Mouse (Mus musculus): ENCODE measurements around the gene Wapl. TPM values are rescaled to one million over a fixed set of nuclear protein-coding genes. Genes with fewer than 3 reads are reported as not detected.

Gene Wapl
- total RNA-seq, 2 experiments from 2014 or later, result 46.0 to 46.5 TPM

DNA sequence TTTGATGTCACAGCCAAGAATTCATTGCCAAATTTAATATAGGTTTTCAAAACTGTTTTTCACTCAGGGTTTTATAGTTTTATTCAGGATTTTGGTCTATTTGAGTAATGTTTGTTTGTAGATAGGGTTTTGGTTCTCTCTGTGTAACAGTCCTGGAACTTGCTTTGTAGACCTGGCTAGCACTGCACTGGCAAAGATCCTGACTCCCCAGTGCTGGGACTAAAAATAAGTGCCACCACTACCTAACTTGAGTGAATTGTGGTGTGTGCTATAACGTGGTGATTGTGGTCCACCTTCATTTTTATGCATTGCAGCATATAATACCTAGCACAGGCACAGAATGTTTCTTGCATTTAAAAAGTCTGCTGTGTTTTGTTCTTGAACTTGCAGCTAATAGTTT is 23.6 kb downstream of the Wapl start:
- no peak for DNase-seq

DNA sequence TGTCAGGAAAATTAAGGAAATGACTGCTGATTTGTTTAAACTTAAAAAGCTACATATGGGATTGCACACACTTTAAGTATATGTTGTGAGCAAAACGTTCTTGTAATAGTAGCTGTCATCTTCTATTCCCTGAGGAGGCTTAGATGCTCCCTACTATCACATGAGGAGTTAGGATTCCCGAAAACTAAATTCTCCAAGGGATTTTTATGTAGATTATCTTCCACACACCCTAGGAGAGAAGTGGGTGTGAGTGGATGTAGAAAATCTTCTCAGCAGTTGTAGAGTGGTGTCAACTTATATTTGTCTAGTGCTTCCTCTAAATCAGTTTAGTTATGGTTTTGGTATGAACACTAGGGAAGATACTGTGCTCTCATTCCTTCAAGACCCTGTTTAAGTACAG is 36.5 kb downstream of the Wapl start:
- DNase-seq, result no peak

DNA sequence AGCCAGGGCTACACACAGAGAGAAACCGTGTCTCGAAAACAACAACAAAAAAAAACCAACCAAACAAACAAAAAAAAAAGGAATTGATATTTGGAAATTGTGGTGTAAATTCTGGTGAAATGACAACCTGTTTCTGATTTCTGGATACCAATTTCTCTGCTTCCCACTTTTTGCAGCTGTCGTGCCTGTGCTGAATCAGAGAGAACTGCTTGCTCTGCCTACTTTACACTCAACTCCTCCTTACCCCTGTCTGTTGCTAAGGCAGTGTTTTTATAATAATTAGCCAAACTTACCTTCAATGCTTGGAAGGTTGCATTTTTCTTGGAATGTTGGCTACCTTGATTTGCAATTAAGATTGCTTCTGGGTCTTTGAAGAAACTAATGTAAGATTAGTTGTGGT is 38.3 kb downstream of the Wapl start:
- no peak for DNase-seq

DNA sequence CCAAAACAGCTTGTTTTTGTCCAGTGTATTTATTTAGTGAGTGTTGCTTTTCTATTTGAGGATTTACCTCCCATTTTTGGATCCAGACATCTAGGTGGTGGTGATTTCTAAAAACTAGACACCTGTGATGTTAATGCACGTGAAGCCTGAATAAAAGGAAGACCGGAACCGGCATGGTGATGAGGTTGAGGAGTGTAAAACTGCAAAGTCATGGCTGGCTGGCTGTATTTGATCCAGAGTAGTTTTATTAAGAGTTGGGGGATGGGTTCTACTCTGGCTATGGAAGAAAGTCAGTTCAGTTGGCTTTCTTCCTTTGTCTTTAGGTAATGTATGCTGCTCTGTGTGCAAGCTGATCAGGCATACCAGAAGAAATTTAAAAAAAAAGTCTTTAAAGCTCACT is 39.1 kb downstream of the Wapl start:
- no peak for DNase-seq

DNA sequence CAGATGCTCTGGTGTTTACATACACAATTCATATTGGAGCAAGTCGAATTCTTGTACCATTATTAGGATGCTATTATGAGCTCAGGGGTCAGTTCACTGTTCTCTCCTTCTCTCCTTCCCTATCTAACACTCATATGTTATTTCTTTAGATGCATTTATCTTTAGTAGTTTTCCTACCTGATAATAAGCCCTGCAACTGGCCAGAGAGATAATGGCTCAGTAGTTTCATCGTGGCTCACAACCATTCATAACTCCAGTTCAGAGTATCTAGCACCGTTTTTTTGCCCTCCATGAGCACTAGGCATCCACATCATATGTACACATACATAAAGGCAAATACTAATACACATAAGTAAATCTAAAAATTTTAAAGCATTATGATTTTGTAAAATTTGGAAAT is 44.4 kb downstream of the Wapl start:
- no peak for DNase-seq

DNA sequence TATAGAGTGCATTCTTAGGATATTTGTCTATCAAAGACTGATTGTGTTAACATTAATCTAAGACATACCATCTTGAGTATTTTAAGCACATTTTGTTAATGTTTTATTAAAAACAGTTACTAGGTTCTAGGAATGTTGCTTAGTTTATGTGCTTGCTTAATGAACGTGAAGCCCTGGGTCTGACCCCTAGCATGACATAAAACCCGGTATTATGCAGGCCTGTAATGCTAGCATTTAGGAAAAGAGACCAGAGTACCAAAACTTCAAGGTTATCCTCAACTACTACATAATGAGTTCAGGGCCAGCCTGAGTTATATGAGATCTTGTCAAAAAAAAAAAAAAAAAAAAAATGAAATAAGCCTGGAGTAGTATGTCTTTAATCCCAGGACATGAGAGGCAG is 54.0 kb downstream of the Wapl start:
- DNase-seq, result no peak

DNA sequence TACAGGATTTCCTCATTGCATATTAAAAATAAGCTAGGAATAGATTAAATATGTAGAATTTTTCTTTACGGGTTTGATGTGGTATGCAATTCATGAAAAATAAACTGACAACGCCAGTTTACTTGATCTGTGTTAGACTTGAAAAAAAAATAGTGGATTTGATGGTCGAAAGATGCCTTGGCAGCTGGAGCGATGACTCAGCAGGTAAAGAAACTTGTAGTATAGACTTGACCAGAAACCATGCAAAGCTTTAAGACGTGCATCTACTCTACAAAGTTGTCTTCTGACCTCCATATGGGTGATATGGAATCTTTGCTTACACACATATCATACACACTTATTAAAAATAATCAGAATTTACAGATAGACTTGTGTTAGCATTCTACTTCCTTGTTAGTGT is 61.7 kb downstream of the Wapl start:
- DNase-seq, result no peak

DNA sequence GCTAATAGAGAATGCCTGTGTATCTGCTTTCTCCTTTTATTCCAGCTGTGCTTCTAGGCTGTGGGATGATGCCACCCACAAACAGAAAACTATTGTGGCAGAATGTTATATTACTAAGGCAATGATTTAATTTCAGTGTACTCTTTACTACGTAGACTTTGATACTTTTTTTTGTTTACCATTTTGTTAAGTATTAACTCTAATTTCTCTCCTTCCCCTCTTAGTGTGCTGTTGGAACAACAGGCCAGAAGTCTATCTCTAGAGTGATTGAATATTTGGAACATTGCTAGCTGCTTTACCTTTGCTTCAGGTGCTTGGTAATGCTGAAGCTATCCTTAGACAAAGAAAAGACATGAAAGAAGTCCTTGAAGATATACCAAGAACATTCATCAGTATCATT is 71.7 kb downstream of the Wapl start:
- no peak for DNase-seq

DNA sequence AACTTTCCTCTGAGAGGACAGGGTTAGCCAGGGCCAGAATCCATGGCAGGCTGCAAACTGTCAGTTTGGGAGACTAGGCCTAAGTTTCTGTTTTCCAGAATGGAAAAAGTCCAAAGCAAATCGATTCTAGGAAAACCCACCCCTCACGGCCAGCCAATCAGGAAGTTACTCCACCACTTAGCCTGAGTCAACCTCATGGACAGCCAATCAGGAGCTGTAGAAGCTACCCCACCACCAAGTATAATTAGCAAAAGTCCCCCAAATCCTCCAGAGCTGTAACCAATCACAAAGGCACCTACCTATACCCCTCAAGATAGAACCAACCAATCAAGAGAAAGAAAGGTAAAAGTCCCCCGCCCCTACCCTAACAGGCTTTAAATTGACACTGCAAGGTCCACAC is 82.0 kb downstream of the Wapl start:
- DNase-seq, result no peak

DNA sequence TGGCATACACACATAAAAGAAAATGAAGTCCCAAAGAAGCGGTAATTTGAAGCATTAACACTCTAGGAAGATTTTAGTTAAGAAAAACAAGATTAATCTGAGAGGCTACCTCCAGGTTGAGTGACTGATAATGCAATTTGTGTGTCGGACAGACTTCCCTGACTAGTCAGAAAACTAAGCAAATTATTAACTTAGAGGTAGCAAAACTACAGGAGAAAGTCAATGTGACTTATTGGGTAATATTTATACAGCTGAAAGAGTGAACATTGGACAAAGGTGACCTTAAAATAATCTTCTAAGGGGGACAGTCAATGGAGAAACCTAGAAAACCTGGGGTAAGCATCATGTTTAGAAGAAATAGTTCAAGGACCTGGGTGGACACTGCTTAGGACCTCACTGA is 86.2 kb downstream of the Wapl start:
- DNase-seq, result no peak

DNA sequence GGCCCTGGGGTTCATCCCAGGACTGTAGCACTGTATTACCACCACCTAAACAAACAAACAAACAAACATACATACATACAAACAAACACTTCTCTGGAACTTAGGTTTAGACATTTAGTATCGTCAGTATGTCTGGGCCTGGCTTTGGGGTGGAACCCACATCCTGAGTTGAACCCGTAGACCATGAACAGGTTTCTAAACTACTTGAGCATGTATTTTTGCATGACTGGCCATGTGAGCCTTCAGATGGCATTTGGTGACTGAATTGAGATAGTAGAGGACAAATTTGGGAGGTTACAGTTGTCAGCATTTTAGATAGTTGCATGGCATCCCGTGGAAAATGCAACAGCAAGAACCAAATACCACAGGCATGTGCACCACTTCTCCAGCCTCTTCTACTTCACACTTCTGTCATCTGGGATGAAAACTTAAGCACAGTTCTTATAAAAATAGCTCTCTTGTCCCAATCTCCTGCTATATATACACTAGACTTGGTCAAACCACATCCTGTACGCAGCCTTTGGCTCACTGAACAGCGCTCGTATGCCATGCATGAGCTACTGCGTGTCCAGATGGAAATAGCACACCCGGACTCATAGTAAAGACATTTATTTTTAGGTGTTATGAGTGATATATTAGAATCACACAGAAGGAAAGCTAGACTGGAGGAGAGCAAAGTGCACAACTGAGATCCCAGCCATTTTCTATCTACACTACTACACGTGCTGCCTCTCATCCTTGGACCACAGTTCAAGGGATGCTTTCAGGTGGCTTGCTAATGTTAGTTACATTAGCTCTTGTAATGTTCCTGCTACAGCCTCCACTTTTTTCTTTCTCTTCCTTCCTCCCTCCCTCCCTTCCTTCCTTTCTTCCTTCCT is 87.6 kb downstream of the Wapl start:
- no peak for DNase-seq

DNA sequence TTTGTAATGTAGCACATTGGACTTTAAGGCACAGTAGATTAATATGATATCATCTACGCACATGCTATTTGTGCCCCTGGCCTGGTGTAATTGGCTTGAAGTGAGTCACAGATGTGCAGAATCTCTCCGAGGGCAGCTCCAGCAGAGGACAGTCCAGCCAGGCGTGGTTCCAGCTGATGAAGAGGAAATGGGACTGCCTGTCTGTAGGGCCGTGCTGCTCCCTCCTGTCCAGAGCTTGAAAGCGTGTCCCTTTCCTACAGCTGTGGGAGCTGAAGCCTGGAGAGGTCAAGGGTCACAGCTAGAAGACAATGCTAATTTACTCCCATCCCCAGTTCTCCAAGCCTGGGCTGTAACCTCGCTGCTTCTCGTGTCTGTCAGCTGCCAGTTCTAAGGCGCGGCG is 89.0 kb downstream of the Wapl start:
- DNase-seq, result no peak

DNA sequence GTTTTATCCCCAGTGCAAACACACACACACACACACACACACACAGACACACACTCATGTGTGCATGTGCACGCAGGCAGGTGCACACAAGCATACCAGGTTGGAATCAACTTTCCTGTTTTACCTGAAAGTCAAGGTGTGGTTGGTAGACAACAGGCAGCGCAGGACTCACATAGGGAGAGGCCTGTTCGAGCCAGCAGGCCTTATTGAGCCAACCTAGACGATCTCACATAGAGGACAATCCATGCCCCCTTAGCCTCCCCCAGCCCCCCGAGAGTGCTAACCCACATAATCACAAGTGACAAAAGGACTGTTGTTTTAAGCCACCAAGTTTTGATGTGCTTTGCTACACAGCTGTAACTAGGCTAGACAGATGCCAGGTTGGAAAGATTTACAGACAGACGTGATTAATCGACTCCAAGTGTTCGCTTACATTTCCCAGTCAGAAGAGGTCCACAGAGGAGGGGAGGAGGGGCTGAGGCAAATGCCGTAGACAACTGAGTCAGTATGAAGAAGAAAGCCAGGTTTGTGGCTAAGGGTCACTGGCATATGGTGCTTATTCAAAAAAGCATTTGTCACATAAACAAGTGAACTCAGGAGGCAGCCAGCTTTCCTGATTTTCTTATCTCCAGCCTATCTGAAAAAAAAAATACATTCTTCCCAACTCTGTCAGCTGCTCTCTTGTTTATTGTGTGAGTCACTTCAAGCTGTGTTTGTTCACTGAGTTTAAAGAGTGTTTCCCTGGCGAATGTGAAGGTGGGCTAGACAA is 90.2 kb downstream of the Wapl start:
- no peak for DNase-seq

DNA sequence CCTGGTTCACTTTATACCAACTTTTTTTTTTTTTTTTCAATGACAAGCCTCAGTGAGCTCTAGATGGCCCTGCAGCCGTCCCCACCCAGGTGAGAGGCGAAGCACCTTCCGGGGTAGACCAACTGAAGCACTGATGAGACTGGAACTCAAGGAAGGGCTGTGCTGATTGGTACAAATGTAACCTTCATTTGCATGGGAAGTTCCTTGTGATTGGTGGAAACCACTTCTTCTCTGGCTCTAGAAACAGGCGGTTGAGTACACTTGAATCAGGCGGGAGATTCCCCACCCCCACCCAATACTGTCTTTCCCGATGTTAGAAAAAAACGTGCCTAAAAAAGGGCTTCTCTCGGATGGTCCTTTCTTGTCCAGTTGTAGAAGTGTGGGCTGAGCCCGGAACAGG is 91.2 kb downstream of the Wapl start:
- DNase-seq, result no peak

DNA sequence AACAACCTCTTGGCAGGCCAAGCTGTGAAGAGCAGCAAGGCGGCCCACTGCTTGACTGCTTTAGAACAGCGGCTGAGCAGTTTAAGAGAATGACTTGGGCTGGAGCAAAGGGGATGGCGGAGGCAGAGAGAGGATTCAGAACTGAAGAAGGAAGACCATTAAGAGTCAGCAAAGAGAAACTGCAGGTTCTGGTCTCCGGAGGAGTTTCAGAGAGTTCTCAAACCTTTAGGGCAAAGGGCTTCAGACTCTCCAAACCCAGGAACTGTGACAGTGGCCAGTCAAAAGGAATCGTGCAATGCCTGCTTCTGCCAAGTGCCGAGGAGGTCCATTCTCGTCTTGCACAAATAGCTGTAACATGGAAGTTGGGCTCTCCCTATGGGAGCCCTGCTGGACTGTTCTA is 91.7 kb downstream of the Wapl start:
- DNase-seq, result no peak

DNA sequence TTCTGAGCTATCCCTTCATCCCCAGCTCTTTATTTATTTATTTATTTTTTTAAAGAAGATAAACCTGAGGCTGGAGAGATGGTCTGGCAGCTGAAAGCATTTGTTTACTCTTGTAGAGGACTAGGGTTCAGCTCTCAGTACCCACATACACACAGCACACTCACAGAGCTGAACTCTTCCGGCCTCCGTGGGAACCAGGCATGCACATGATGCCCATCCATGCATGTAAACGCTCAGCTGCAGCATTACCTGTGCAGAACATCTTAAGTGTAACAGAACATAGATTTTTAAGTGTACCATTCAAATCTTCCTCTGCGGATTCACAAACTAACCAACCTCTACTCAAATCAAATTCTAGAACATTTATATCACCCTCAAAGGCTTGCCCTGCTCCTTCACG is 92.5 kb downstream of the Wapl start:
- DNase-seq, result no peak

DNA sequence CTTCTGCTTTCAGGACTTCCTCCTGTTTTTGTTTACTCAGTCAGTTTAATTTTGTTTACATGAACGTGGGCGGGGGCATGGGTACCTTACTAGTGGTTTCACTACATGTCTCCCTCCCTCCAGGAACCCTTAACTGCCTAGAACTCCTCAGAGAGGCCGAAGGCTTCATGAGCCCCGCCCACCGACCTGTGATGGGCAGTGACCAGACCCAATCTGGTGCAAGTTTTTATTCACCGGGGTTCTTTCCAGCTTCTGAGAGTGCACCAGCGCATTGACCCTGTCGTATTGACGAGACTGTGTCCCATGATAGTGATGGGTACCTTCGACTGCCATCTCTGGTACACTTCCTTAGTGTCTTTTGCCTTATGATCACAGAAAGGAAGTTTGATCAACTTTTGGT is 94.6 kb downstream of the Wapl start:
- peak; percentile 84 for DNase-seq

DNA sequence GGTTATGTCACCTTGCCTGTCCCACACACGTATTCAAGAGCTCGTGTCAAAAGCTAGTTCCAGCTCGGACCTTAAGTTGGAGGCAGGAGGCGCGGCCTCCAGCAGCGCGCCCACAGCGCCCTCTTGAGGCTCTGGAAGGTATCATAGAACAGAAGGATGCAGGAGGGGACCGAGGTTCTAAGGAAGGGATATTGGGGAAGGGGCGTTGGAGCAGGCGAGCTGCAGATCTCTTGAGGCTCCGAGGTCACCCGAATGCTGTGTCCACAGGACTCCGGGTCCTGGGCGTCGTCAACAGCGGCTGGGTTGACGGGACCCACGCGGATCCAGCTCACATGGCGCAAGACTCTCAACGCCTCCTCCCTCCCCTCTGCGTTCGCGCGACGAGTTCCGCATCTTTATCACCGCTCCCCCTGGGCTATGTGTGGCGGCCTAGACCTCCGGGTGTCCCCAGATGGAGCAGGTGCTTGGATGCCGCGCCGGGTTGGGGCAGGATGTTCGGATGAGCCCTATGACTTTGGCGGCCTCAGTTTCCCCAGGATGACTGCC is 95.4 kb downstream of the Wapl start:
- DNase-seq, result peak; percentile 81

DNA sequence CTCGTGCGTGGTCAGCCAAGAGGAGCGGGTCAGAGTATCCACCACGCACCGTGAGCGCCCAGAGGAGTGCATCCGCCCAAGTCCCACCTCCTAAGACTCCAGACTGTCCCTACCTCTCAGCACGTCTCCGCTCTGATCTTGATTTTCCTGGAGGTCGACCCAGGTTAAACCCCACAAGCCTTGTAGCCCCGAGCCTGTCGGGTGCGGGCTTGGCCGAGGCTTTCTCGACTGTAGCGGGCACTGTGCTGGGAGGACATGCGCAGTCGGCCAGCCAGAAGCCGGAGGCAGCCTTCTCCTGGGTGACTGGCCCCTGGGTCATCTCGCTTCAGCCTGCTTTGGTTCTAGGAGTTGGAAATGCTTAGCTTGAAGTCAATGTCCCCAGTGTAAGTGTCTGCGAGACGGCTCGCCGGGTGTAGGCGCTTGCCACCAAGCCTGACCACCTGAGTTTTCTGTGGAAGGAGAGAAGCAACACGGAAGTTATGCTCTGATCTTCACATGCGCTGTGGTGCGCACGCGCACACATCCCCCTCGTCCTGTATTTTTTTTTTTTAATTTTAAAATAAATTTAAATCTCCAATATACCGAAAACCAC is 95.9 kb downstream of the Wapl start:
- DNase-seq, result peak; percentile 22

DNA sequence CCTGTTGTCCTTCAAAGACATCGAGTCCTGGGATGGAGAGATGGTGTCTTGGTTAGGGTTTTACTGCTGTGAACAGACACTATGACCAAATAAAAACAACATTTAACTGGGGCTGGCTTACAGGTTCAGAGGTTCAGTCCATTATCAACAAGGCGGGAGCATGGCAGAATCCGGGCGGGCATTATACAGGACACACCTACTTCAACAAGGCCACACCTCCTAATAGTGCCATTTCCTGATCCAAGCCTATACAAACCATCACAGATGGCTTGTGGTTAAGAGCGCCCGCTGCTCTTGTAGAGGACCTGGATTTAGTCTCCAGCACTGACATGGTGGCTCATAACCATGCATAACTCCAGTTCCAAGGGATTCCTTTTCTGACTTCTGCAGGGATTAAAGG is 96.7 kb downstream of the Wapl start:
- DNase-seq, result no peak

DNA sequence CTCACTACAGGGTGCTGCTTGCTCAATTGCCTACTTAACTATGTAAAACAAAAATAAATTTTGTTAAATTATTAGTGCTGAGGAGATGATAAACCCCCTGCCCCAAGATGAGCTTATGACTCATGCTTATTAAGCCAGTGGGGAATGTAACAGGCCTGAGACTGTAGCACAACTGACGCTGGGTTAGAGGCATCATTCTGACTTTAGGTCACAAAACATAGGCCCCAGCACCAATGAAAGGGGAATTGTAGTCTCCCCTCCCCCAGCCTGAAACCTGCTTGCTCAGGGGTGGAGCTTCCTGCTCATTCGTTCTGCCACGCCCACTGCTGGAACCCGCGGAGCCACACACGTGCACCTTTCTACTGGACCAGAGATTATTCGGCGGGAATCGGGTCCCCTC is 97.9 kb downstream of the Wapl start:
- no peak for DNase-seq

DNA sequence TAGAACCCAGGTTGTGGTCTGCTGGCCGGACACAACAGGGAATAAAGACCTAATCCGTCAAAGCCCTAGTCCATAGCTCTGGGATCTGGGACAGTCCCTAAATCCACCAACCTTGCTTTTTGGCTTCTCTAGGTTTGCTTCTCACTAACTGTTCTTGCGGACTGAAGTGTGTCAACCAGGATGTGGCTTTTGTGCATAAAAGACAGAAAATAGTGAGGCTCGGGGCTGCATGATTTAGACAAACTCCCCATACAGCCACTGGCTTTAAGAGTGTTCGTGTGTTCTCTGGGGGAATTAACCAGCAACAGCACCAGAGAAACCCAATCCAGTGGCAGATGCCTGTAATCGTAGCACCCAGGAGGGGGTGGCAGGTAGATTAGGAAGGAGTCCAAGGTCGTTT is 98.4 kb downstream of the Wapl start:
- DNase-seq, result no peak

DNA sequence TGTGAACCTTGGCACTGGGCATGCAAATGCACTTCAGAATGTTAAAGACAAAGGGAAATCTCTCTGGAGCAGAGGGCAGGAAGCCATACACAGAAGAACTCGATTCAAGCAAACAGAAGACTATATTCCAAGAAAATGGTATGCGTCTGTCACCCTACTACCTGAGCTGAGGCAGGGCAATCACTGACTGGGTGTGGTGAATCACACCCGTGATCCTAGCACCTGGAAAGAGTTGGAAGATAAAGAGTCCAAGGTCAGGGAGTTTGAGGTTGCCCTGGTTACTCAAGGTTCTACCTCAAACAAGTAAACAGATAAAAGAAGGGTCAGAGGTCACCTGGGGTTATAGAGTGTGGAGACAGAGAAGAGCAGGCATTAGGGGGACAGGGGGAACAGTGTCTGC is 100.0 kb downstream of the Wapl start:
- no peak for DNase-seq

Measured in heart, postnatal 4 days (tissue).